Mouse (Mus musculus) adrenal gland, adult 2 months (tissue): ENCODE results near the gene Fn3k. TPM values are rescaled to one million over a fixed set of nuclear protein-coding genes. Genes with fewer than 3 reads are reported as not detected.
A peak's percentile ranks its signal among the peaks of the same experiment; 100 is the strongest.

Source experiments
- DNase-seq: peaks from one replicate; pipeline ENCODE4 v3.0.0; 2021
- microRNA-seq, 2 experiments: library from miRNA; unstranded; fragments of <30 nt; microRNA quantifications; one replicate each; pipeline ENCODE4 v1.2.0; 2021
- polyA plus RNA-seq: library from polyadenylated mRNA; depleted of rRNA; stranded (reverse); fragments of >200 nt; gene quantifications from 2 replicates; pipeline ENCODE4 v1.2.3, GENCODE M21; 2012; rRNA removed
- total RNA-seq, 2 experiments: library from RNA; stranded (reverse); gene quantifications; 2 replicates each; pipeline ENCODE4 v1.2.3; 2021

The Fn3k gene
- total and polyA plus RNA-seq, 3 experiments: 3.3 to 9.7 (median 8.2) TPM

- peak; percentile 97 for DNase-seq
Measured at GRCm38 (mm10) chr11:121451753-121452635, 17.3 kb downstream of the Fn3k start, which contains the start of gene Tbcd. Gene Tbcd (plus strand): TSS chr11:121451949.

- DNase-seq: no peak
Measured at GRCm38 (mm10) chr11:121457874-121458273, 23.2 kb downstream of the Fn3k start.

- no peak for DNase-seq
Measured at GRCm38 (mm10) chr11:121467408-121467807, 32.7 kb downstream of the Fn3k start.

GRCm38 (mm10) chr11:121474831-121475230 lies 40.1 kb downstream of the Fn3k start:
- DNase-seq: no peak

GRCm38 (mm10) chr11:121475699-121476415 lies 41.1 kb downstream of the Fn3k start:
- peak; percentile 70 for DNase-seq

DNA sequence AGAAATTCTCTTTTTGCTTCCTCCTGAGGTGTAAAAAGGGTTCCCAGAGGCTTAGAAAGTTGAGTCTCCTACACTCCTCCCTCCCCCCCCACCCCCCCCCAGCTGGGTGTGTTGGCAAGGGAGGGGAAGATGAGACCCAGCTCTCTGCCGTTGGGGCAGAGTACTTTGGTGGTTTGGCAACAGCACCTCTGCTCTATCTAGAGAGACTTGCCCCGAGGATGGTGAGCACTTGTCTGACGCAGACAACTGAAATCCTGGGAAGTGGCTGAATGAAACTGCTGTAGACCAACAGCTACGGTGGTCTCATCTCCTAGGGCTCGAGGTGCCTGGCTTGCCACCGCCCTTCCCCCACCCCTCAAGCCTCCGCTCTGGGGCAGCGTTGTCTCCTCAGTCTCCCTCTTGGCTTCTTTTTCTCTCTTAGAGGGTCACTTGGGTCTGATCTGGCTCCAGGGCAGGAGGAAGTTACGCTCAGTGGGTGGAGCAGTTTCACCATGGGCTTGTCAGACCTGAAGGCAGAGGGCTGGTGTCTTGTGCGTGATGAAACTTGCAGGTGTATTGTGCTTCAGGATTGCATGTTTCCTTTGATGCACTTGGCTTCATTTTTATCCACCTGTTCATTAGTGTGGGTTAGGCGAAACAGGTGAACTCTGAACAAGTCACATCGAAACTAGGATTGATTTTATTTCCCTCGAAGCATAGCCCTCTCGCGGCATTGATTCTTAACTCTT lies 44.9 kb downstream of the Fn3k start:
- no peak for DNase-seq

GRCm38 (mm10) chr11:121481129-121481528 lies 46.4 kb downstream of the Fn3k start:
- DNase-seq: no peak

- DNase-seq: no peak
Measured at GRCm38 (mm10) chr11:121485882-121486281, 51.2 kb downstream of the Fn3k start.

GRCm38 (mm10) chr11:121490651-121491050 lies 55.9 kb downstream of the Fn3k start:
- no peak for DNase-seq

Small RNA genes lying within 50 kb of the gene (microRNA-seq; reads per million reads assigned to microRNA genes)
- 0.41 to 0.66 reads per million in 2 experiments for gene Mir7236

Other genes with a start within 250 kb of the Fn3k start
- gene Hexdc, start 230.5 kb upstream of the Fn3k start, total RNA-seq: 10 to 100 TPM in 1 of 2 experiments, 1 to 10 TPM in 1; 7.6 to 13.0 TPM
- gene Hexdc, start 230.5 kb upstream of the Fn3k start, polyA plus RNA-seq: 18.5 and 21.7 TPM in 2 replicates
- gene Ogfod3, start 230.2 kb upstream of the Fn3k start, total RNA-seq: 10 to 100 TPM; 27.9 to 28.5 TPM
- 33.7 and 37.7 TPM in 2 replicates for gene Ogfod3, start 230.2 kb upstream of the Fn3k start, polyA plus RNA-seq
- 10 to 100 TPM; 20.4 to 21.9 TPM for gene Cybc1, start 205.6 kb upstream of the Fn3k start, total RNA-seq
- 18.7 and 18.8 TPM in 2 replicates for gene Cybc1, start 205.6 kb upstream of the Fn3k start, polyA plus RNA-seq
- gene Narf, start 197.7 kb upstream of the Fn3k start, total RNA-seq: 10 to 100 TPM; 14.4 to 22.8 TPM
- 22.8 and 29.3 TPM in 2 replicates for gene Narf, start 197.7 kb upstream of the Fn3k start, polyA plus RNA-seq
- gene Foxk2, start 174.9 kb upstream of the Fn3k start, total RNA-seq: 10 to 100 TPM; 35.2 to 43.1 TPM
- gene Foxk2, start 174.9 kb upstream of the Fn3k start, polyA plus RNA-seq: 44.9 and 78.0 TPM in 2 replicates
- 10 to 100 TPM; 61.8 to 69.2 TPM for gene Wdr45b, start 80.5 kb upstream of the Fn3k start, total RNA-seq
- 35.3 and 41.0 TPM in 2 replicates for gene Wdr45b, start 80.5 kb upstream of the Fn3k start, polyA plus RNA-seq
- 1 to 10 TPM; 4.4 to 9.2 TPM for gene Rab40b, start 46.7 kb upstream of the Fn3k start, total RNA-seq
- gene Rab40b, start 46.7 kb upstream of the Fn3k start, polyA plus RNA-seq: 8.3 and 9.6 TPM in 2 replicates
- gene Fn3krp, start 13.5 kb upstream of the Fn3k start, total RNA-seq: 10 to 100 TPM; 16.7 to 20.9 TPM
- 4.4 and 4.8 TPM in 2 replicates for gene Fn3krp, start 13.5 kb upstream of the Fn3k start, polyA plus RNA-seq
- 10 to 100 TPM; 34.1 to 42.6 TPM for gene Tbcd, start 17.0 kb downstream of the Fn3k start, total RNA-seq
- gene Tbcd, start 17.0 kb downstream of the Fn3k start, polyA plus RNA-seq: 42.8 and 49.3 TPM in 2 replicates
- gene Zfp750, start 84.4 kb downstream of the Fn3k start, total RNA-seq: under 1 TPM in 1 of 2 experiments, not detected in 1; 0.72 TPM
- 0.33 and 0.72 TPM in 2 replicates for gene Zfp750, start 84.4 kb downstream of the Fn3k start, polyA plus RNA-seq
- 1 to 10 TPM; 7.4 to 10.0 TPM for gene B3gntl1, start 238.2 kb downstream of the Fn3k start, total RNA-seq
- gene B3gntl1, start 238.2 kb downstream of the Fn3k start, polyA plus RNA-seq: 9.2 and 11.1 TPM in 2 replicates